Mouse (Mus musculus): ENCODE data around the gene Gpam. TPM values are rescaled to one million over a fixed set of nuclear protein-coding genes. Genes with fewer than 3 reads are reported as not detected.

Gpam gene
- polyA plus RNA-seq, 1 experiment: 20.0 TPM

GRCm38 (mm10) chr19:55100227-55101140 lies 26.6 kb downstream of the Gpam start:
- Histone ChIP-seq H3K27ac (ENCODE audit: control insufficient read depth, insufficient read depth, low read length) (no peak overlapping the region), H3K27me3 (ENCODE audit: control insufficient read depth, insufficient read depth, low read length) (no peaks in the 10 kb centered on the region), H3K4me3 (ENCODE audit: control insufficient read depth, insufficient read depth, low read length) (no peak overlapping the region; the same call in 1 of the 2 replicates), H3K4me1 (replicated peaks; ENCODE audit: control insufficient read depth, insufficient read depth, low read length) (peaks cover 11% of the 10 kb centered on the region), H3K36me3 (ENCODE audit: control insufficient read depth, insufficient read depth, low read length) (no peaks in the 10 kb centered on the region)
- no peak for DNase-seq
- no peak for TF ChIP-seq CTCF (IDR thresholded peaks at IDR 0.05; ENCODE audit: borderline replicate concordance, control insufficient read depth, extremely low read depth, insufficient read depth, low read length, poor library complexity)
- no peak for TF ChIP-seq POLR2A (IDR thresholded peaks at IDR 0.05; ENCODE audit: control insufficient read depth, extremely low read depth, insufficient read depth, low read length, poor library complexity)
- WGBS: 82% methylated on average over 2 of the region's 2 CpGs

GRCm38 (mm10) chr19:55099184-55100160 lies 27.6 kb downstream of the Gpam start:
- peak; percentile 79 for TF ChIP-seq POLR2A (IDR thresholded peaks at IDR 0.05; ENCODE audit: control insufficient read depth, extremely low read depth, insufficient read depth, low read length, poor library complexity)
- no peak for TF ChIP-seq CTCF (IDR thresholded peaks at IDR 0.05; ENCODE audit: borderline replicate concordance, control insufficient read depth, extremely low read depth, insufficient read depth, low read length, poor library complexity)
- DNase-seq: peak; percentile 71
- H3K4me1 ChIP-seq (replicated peaks; ENCODE audit: control insufficient read depth, insufficient read depth, low read length): peaks cover 11% of the 10 kb centered on the region
- peak overlapping the region; percentile 70 for H3K4me3 ChIP-seq (ENCODE audit: control insufficient read depth, insufficient read depth, low read length)
- no peaks in the 10 kb centered on the region for H3K27me3 ChIP-seq (ENCODE audit: control insufficient read depth, insufficient read depth, low read length)
- H3K27ac ChIP-seq (ENCODE audit: control insufficient read depth, insufficient read depth, low read length): no peak overlapping the region
- 2% methylated on average over 69 of the region's 69 CpGs for WGBS
- H3K36me3 ChIP-seq (ENCODE audit: control insufficient read depth, insufficient read depth, low read length): no peaks in the 10 kb centered on the region

- Histone ChIP-seq H3K27ac (ENCODE audit: control insufficient read depth, insufficient read depth, low read length) (no peak overlapping the region), H3K4me3 (ENCODE audit: control insufficient read depth, insufficient read depth, low read length) (peak overlapping the region; percentile 70), H3K27me3 (ENCODE audit: control insufficient read depth, insufficient read depth, low read length) (no peaks in the 10 kb centered on the region), H3K4me1 (replicated peaks; ENCODE audit: control insufficient read depth, insufficient read depth, low read length) (peaks cover 11% of the 10 kb centered on the region), H3K36me3 (ENCODE audit: control insufficient read depth, insufficient read depth, low read length) (no peaks in the 10 kb centered on the region)
- TF ChIP-seq CTCF (IDR thresholded peaks at IDR 0.05; ENCODE audit: borderline replicate concordance, control insufficient read depth, extremely low read depth, insufficient read depth, low read length, poor library complexity): no peak
- TF ChIP-seq POLR2A (IDR thresholded peaks at IDR 0.05; ENCODE audit: control insufficient read depth, extremely low read depth, insufficient read depth, low read length, poor library complexity): no peak
- DNase-seq: peak; percentile 13
- WGBS: 1% methylated on average over 30 of the region's 30 CpGs
Observed at GRCm38 (mm10) chr19:55098409-55099183, 28.4 kb downstream of the Gpam start.

- no peak for DNase-seq
- Histone ChIP-seq H3K4me3 (ENCODE audit: control insufficient read depth, insufficient read depth, low read length) (no peak overlapping the region), H3K4me1 (replicated peaks; ENCODE audit: control insufficient read depth, insufficient read depth, low read length) (peaks cover 11% of the 10 kb centered on the region), H3K27me3 (ENCODE audit: control insufficient read depth, insufficient read depth, low read length) (no peaks in the 10 kb centered on the region), H3K27ac (ENCODE audit: control insufficient read depth, insufficient read depth, low read length) (no peak overlapping the region), H3K36me3 (ENCODE audit: control insufficient read depth, insufficient read depth, low read length) (no peaks in the 10 kb centered on the region)
- 90% methylated on average over 9 of the region's 9 CpGs for WGBS
- TF ChIP-seq POLR2A (IDR thresholded peaks at IDR 0.05; ENCODE audit: control insufficient read depth, extremely low read depth, insufficient read depth, low read length, poor library complexity) (no peak), CTCF (IDR thresholded peaks at IDR 0.05; ENCODE audit: borderline replicate concordance, control insufficient read depth, extremely low read depth, insufficient read depth, low read length, poor library complexity) (no peak)
Observed at GRCm38 (mm10) chr19:55097396-55097967, 29.6 kb downstream of the Gpam start.

- TF ChIP-seq CTCF (IDR thresholded peaks at IDR 0.05; ENCODE audit: borderline replicate concordance, control insufficient read depth, extremely low read depth, insufficient read depth, low read length, poor library complexity): no peak
- TF ChIP-seq POLR2A (IDR thresholded peaks at IDR 0.05; ENCODE audit: control insufficient read depth, extremely low read depth, insufficient read depth, low read length, poor library complexity): no peak
- DNase-seq: no peak
- 85% methylated on average over 4 of the region's 4 CpGs for WGBS
- H3K36me3 ChIP-seq (ENCODE audit: control insufficient read depth, insufficient read depth, low read length): no peaks in the 10 kb centered on the region
- H3K27ac ChIP-seq (ENCODE audit: control insufficient read depth, insufficient read depth, low read length): no peak overlapping the region
- no peaks in the 10 kb centered on the region for H3K27me3 ChIP-seq (ENCODE audit: control insufficient read depth, insufficient read depth, low read length)
- H3K4me1 ChIP-seq (replicated peaks; ENCODE audit: control insufficient read depth, insufficient read depth, low read length): peaks cover 11% of the 10 kb centered on the region
- no peak overlapping the region for H3K4me3 ChIP-seq (ENCODE audit: control insufficient read depth, insufficient read depth, low read length)
Observed at GRCm38 (mm10) chr19:55096666-55097065, 30.4 kb downstream of the Gpam start.

Measured in thymus, adult 2 months (tissue).